Mouse (Mus musculus): ENCODE measurements around the gene Tle4.

DNA sequence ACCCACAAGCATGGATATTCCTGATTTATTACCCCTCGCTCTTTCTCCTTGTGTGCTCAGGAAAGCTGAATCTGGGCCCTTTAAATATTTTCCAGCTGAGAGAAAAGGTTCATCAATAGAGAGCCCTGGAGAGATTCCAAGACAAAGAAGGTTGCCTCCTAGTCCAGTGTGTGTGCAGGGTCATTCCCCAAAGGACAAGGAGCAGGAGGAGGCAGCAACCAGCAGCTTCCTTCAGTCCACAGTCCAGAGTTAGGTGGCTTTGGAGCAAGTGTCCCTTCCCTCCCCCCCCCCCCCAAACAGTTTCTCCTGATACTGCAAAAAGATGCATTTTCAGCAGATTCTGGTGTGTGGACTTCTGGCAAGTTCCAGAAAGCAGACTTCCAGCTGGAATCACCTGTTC lies 3.0 kb upstream of the Tle4 start:
- TF ChIP-seq CTCF (IDR thresholded peaks at IDR 0.05) = no peak
- TF ChIP-seq POLR2A (IDR thresholded peaks at IDR 0.05; ENCODE audit: insufficient read depth, low read depth, low read length) = no peak
- no peak for TF ChIP-seq EP300 (IDR thresholded peaks at IDR 0.05; ENCODE audit: insufficient read depth, low read depth, low read length)

Measured in heart, adult 2 months (tissue).